Mouse (Mus musculus): ENCODE data around the gene Cog4.

- TF ChIP-seq CTCF (IDR thresholded peaks at IDR 0.05; ENCODE audit: low read depth) (no peak), EP300 (IDR thresholded peaks at IDR 0.05; ENCODE audit: low read depth) (no peak)
Observed at GRCm38 (mm10) chr8:110816990-110817389, 29.4 kb upstream of the Cog4 start.

All from heart, postnatal 0 days (tissue).